Mouse (Mus musculus) bone marrow macrophage, adult 2 months (primary cell): ENCODE results near the gene Pdlim3.

Experiments used
- CTCF ChIP-seq: IDR thresholded peaks from 2 replicates; pipeline ENCODE4 v1.5.1; 2012; ENCODE audit warnings: low read depth, mild to moderate bottlenecking, low read length, moderate library complexity
- POLR2A ChIP-seq: IDR thresholded peaks from 2 replicates; pipeline ENCODE4 v1.6.1; 2012; ENCODE audit warnings: mild to moderate bottlenecking, low read depth, low read length, borderline replicate concordance

- TF ChIP-seq POLR2A (no peak), CTCF (no peak)
These were observed 65.4 kb downstream of the Pdlim3 start for GRCm38 (mm10) chr8:45950622-45951021.
